ENCODE assay signal across 15 mouse cellular contexts in the genomic region with DNA sequence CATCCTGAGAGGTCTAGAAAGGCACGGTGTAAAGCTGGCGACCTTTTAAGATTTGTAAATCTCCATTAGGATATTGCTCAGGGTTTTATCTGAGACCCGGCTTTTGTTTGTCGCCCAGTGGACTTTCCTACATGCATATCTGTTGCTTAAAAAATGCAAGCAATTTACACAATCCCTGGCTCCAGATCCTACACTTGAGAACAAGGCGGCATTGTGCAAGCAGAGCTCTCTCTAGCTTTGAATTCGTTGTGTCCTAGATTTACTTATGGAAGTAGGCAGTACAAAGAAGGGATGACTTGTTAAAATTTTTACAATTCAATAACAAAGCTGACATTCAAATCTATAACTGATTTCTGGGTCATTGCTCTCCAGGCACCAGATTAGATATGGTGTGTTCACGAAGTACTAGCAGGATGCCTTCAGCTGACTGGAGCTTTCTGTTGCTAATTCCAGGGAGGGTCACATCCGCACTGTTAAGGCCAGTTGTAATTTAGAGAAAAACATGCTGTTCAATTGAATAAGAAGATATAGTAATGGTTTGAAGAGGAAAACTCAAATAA.
DNase-seq lines count a peak whose midpoint lies in the region; ATAC-seq lines count a peak whose summit lies in the region.
"Had no signal": no experiment of that assay in that cellular context is flagged by ENCODE, and none has a peak within 500 bp of the region (broad histone marks: within the 10 kb centered on the region; RNA-seq: fewer than 3 reads in every experiment).

No protein-coding gene starts in this region.

- intact Hi-C loops in left cerebral cortex, postnatal 25 days (cut with DNase I): no loop called here
- intact Hi-C loops in left cerebral cortex, postnatal 4 days (cut with DNase I): no loop called here

- H3K36me3 ChIP-seq in heart, embryonic 11.5 days (ENCODE audit: control insufficient read depth, insufficient read depth, low read length): no peaks in the 10 kb centered on the region
- H3K36me3 ChIP-seq: embryonic facial prominence, embryonic 13.5 days; liver, embryonic 13.5 days had no signal

- no peaks in the 10 kb centered on the region for H3K4me1 ChIP-seq in heart, embryonic 11.5 days (ENCODE audit: control insufficient read depth, insufficient read depth, low read length)
- H3K4me1 ChIP-seq: liver, embryonic 13.5 days had no signal

- no peak overlapping the region for H3K9ac ChIP-seq in heart, embryonic 11.5 days (ENCODE audit: low read depth, low read length)
- H3K9ac ChIP-seq: embryonic facial prominence, embryonic 13.5 days; liver, embryonic 13.5 days had no signal

- H3K9me3 ChIP-seq in heart, embryonic 11.5 days (replicated peaks; ENCODE audit: control insufficient read depth, low read length): no peaks in the 10 kb centered on the region
- H3K9me3 ChIP-seq: embryonic facial prominence, embryonic 13.5 days; liver, embryonic 13.5 days had no signal

- no peak overlapping the region for H3K4me3 ChIP-seq in heart, embryonic 11.5 days (ENCODE audit: low read depth, low read length)
- H3K4me3 ChIP-seq: embryonic facial prominence, embryonic 13.5 days; liver, embryonic 13.5 days had no signal

- H3K4me2 ChIP-seq in heart, embryonic 11.5 days: no peak overlapping the region
- H3K4me2 ChIP-seq: embryonic facial prominence, embryonic 13.5 days; liver, embryonic 13.5 days had no signal

- H3K27ac ChIP-seq in heart, embryonic 11.5 days (ENCODE audit: low read depth, low read length): peak overlapping the region; percentile 62; the same call in 1 of the 2 replicates
- H3K27ac ChIP-seq: embryonic facial prominence, embryonic 13.5 days; liver, embryonic 13.5 days had no signal

- ATAC-seq in heart, embryonic 11.5 days (replicated peaks; ENCODE audit: insufficient number of reproducible peaks, low FRiP score, low TSS enrichment): no peak
- ATAC-seq: Patski had no signal

- H3K27me3 ChIP-seq in heart, embryonic 11.5 days (ENCODE audit: control insufficient read depth, insufficient read depth, low read length): no peaks in the 10 kb centered on the region
- H3K27me3 ChIP-seq: embryonic facial prominence, embryonic 13.5 days; liver, embryonic 13.5 days had no signal

- 35% methylated on average over 8 of the region's 8 CpGs for WGBS in heart, embryonic 11.5 days (ENCODE audit: insufficient replicate concordance)

- DNase-seq in heart, adult 9 months (ENCODE audit: low spot score in 2 of 2): no peak
- peak; percentile 11 to 58 for DNase-seq in left cerebral cortex, postnatal 25 days (ENCODE audit: low spot score in 2 of 2)
- no peak for DNase-seq in left cerebral cortex, postnatal 4 days
- DNase-seq in R1 (ENCODE audit: low read depth, low spot score): peak; percentile 22
- DNase-seq in lung, postnatal 36 days: peak; percentile 46
- DNase-seq in spleen, adult 18-20 months: no peak
- DNase-seq in thymus, postnatal 25 days: no peak
- DNase-seq: adrenal gland, postnatal 25 days; cerebellum, adult 9-11 months; kidney, adult 2 months; layer of hippocampus, adult 9-11 months; liver, embryonic 13.5 days had no signal

Comparison
In these comparisons a context has a peak if more than half of its experiments do, and no peak if none do; other contexts are left out.
1. DNase-seq: peak in left cerebral cortex, postnatal 25 days (2 of 2), R1 (single experiment) and lung, postnatal 36 days (single experiment); none in heart, adult 9 months (0 of 2), left cerebral cortex, postnatal 4 days (single experiment), spleen, adult 18-20 months (0 of 2) and thymus, postnatal 25 days (single experiment).